Mouse (Mus musculus) 3T3-L1 (cell line): Measurements from ENCODE around the gene B4galt3.
"Not testable (repeated sequence)": the region's sequence is repeated elsewhere in the genome, so short reads cannot be mapped to it uniquely, and the experiment has no call there.

ENCODE experiments used
- DNase-seq: peaks from one replicate; pipeline ENCODE4 v3.0.0-alpha.2; 2015; ENCODE audit warnings: low read depth, low spot score

B4galt3 gene

GRCm38 (mm10) chr1:171283188-171284160 lies 13.3 kb downstream of the B4galt3 start:
- DNase-seq, result no peak

GRCm38 (mm10) chr1:171284491-171284890 lies 14.4 kb downstream of the B4galt3 start:
- no peak for DNase-seq

GRCm38 (mm10) chr1:171285096-171285892 lies 15.2 kb downstream of the B4galt3 start:
- no peak for DNase-seq

- no peak for DNase-seq
Observed at GRCm38 (mm10) chr1:171286517-171286916, 16.4 kb downstream of the B4galt3 start.

- peak; percentile 93 for DNase-seq
Observed at GRCm38 (mm10) chr1:171287136-171288081, 17.3 kb downstream of the B4galt3 start, which contains the start of gene Usp21. Gene Usp21, minus strand, starts transcription at chr1:171287991.

- no peak for DNase-seq
Observed at GRCm38 (mm10) chr1:171288328-171288727, 18.2 kb downstream of the B4galt3 start.

- DNase-seq, result peak; percentile 54
Observed at GRCm38 (mm10) chr1:171293351-171293750, 23.2 kb downstream of the B4galt3 start.

GRCm38 (mm10) chr1:171293906-171294297 lies 23.8 kb downstream of the B4galt3 start:
- DNase-seq, result peak; percentile 44

GRCm38 (mm10) chr1:171294298-171295062 lies 24.4 kb downstream of the B4galt3 start, which contains the start of gene Ufc1:
Gene Ufc1, minus strand, starts transcription at chr1:171295024.
- peak; percentile 96 for DNase-seq

GRCm38 (mm10) chr1:171295063-171295402 lies 24.9 kb downstream of the B4galt3 start:
- no peak for DNase-seq

GRCm38 (mm10) chr1:171298226-171298625 lies 28.1 kb downstream of the B4galt3 start:
- no peak for DNase-seq

GRCm38 (mm10) chr1:171306157-171306556 lies 36.0 kb downstream of the B4galt3 start:
- not testable (repeated sequence) for DNase-seq

GRCm38 (mm10) chr1:171309321-171309720 lies 39.2 kb downstream of the B4galt3 start:
- DNase-seq, result peak; percentile 47

- DNase-seq, result no peak
Observed at GRCm38 (mm10) chr1:171319748-171320147, 49.6 kb downstream of the B4galt3 start.

GRCm38 (mm10) chr1:171320151-171320550 lies 50.0 kb downstream of the B4galt3 start:
- no peak for DNase-seq

GRCm38 (mm10) chr1:171321415-171321814 lies 51.3 kb downstream of the B4galt3 start:
- peak; percentile 65 for DNase-seq

- DNase-seq, result no peak
Observed at GRCm38 (mm10) chr1:171322012-171322411, 51.9 kb downstream of the B4galt3 start.

GRCm38 (mm10) chr1:171325571-171325970 lies 55.4 kb downstream of the B4galt3 start:
- DNase-seq, result no peak
